Mouse (Mus musculus) embryonic facial prominence, embryonic 11.5 days (tissue): ENCODE data around the gene Zfyve27. TPM values are rescaled to one million over a fixed set of nuclear protein-coding genes. Genes with fewer than 3 reads are reported as not detected.

Experiments used
- ATAC-seq: fragments of 200-750 bp; cut with Nextera tagmentation; replicated peaks from 2 replicates; pipeline ENCODE4 v1.8.0; 2017; ENCODE audit warnings: low read depth; ENCODE audit not compliant: insufficient number of reproducible peaks, low FRiP score, low TSS enrichment
- DNase-seq: peaks from one replicate; pipeline ENCODE4 v3.0.0-alpha.2; 2015; ENCODE audit warnings: low spot score
- H3K27ac ChIP-seq: fragments of 300-500 bp; sonication (generic); replicated peaks from 2 replicates; pipeline ENCODE4 v1.5.1; 2014; ENCODE audit warnings: mild to moderate bottlenecking, low read depth, low read length, control low read depth
- H3K27me3 ChIP-seq: fragments of 300-500 bp; sonication (generic); 2 replicates; pipeline ENCODE4 v1.6.1; 2014; ENCODE audit warnings: mild to moderate bottlenecking, low read length, moderate library complexity, mixed read lengths; ENCODE audit not compliant: control insufficient read depth, insufficient read depth
- H3K36me3 ChIP-seq: fragments of 300-500 bp; sonication (generic); replicated peaks from 2 replicates; pipeline ENCODE4 v1.6.1; 2014; ENCODE audit warnings: low read depth, mild to moderate bottlenecking, low read length, moderate library complexity, mixed read lengths; ENCODE audit not compliant: control insufficient read depth, insufficient read depth
- H3K4me1 ChIP-seq: fragments of 300-500 bp; sonication (generic); 2 replicates; pipeline ENCODE4 v1.6.1; 2014; ENCODE audit warnings: low read length, mixed read lengths; ENCODE audit not compliant: control insufficient read depth, insufficient read depth
- H3K4me2 ChIP-seq: fragments of 300-500 bp; sonication (generic); 2 replicates; pipeline ENCODE4 v1.6.1; 2014; ENCODE audit warnings: low read depth, mild to moderate bottlenecking, control low read depth, low read length, moderate library complexity
- H3K4me3 ChIP-seq: fragments of 300-500 bp; sonication (generic); 2 replicates; pipeline ENCODE4 v1.5.1; 2014; ENCODE audit warnings: low read depth, low read length, control low read depth
- H3K9ac ChIP-seq: fragments of 300-500 bp; sonication (generic); replicated peaks from 2 replicates; pipeline ENCODE4 v1.6.1; 2014; ENCODE audit warnings: mild to moderate bottlenecking, control low read depth, low read length
- H3K9me3 ChIP-seq: fragments of 300-500 bp; sonication (generic); replicated peaks from 2 replicates; pipeline ENCODE4 v1.6.1; 2016; ENCODE audit warnings: mild to moderate bottlenecking, low read length, inconsistent platforms, mixed read lengths; ENCODE audit not compliant: control insufficient read depth
- WGBS: fragments of 180-500 bp; shearing (Covaris S2); extraction: QIAGEN DNeasy Blood & Tissue Kit; methylation state at CpG from one replicate; pipeline ENCODE4 v1.1.7; 2014; 5-methylcytosine and 5-hydroxymethylcytosine counted together
- polyA plus RNA-seq: library from polyadenylated mRNA; unstranded; fragments of >200 nt; fragmentation: Nextera tagmentation; extraction: Ambion mirVana; gene quantifications from 2 replicates; pipeline ENCODE4 v1.2.1, GENCODE M21; 2014

The Zfyve27 gene
- polyA plus RNA-seq, 1 experiment from 2014 or later = 10.2 TPM

GRCm38 (mm10) chr19:42230288-42230568 lies 66.5 kb downstream of the Zfyve27 start:
- Histone ChIP-seq H3K4me2 (no peak overlapping the region), H3K9ac (no peak overlapping the region), H3K4me1 (no peaks in the 10 kb centered on the region), H3K27ac (no peak overlapping the region), H3K27me3 (no peaks in the 10 kb centered on the region), H3K36me3 (no peaks in the 10 kb centered on the region), H3K4me3 (no peak overlapping the region), H3K9me3 (no peaks in the 10 kb centered on the region)
- DNase-seq (no peak), ATAC-seq (no peak)
- 70% methylated on average over 5 of the region's 5 CpGs for WGBS

- 90% methylated on average over 13 of the region's 13 CpGs for WGBS
- no peak for ATAC-seq
- Histone ChIP-seq H3K27ac (no peak overlapping the region), H3K9ac (no peak overlapping the region), H3K4me1 (no peaks in the 10 kb centered on the region), H3K36me3 (no peaks in the 10 kb centered on the region), H3K27me3 (no peaks in the 10 kb centered on the region), H3K4me2 (no peak overlapping the region), H3K9me3 (no peaks in the 10 kb centered on the region), H3K4me3 (no peak overlapping the region)
- DNase-seq = no peak
Measured at GRCm38 (mm10) chr19:42230986-42231385, 67.2 kb downstream of the Zfyve27 start.

- H3K4me2 ChIP-seq = no peak overlapping the region
- H3K27ac ChIP-seq = no peak overlapping the region
- H3K9me3 ChIP-seq = no peaks in the 10 kb centered on the region
- H3K36me3 ChIP-seq = no peaks in the 10 kb centered on the region
- 22% methylated on average over 4 of the region's 4 CpGs for WGBS
- DNase-seq = no peak
- no peaks in the 10 kb centered on the region for H3K4me1 ChIP-seq
- H3K4me3 ChIP-seq = no peak overlapping the region
- no peak overlapping the region for H3K9ac ChIP-seq
- no peak for ATAC-seq
- no peaks in the 10 kb centered on the region for H3K27me3 ChIP-seq
Measured at GRCm38 (mm10) chr19:42237602-42238340, 74.0 kb downstream of the Zfyve27 start.

- Histone ChIP-seq H3K9ac (no peak overlapping the region), H3K4me1 (no peaks in the 10 kb centered on the region), H3K4me2 (no peak overlapping the region), H3K9me3 (no peaks in the 10 kb centered on the region), H3K4me3 (no peak overlapping the region), H3K27ac (no peak overlapping the region), H3K36me3 (no peaks in the 10 kb centered on the region), H3K27me3 (no peaks in the 10 kb centered on the region)
- DNase-seq = no peak
- no peak for ATAC-seq
- WGBS = 67% methylated on average over 7 of the region's 7 CpGs
Measured at GRCm38 (mm10) chr19:42238341-42238715, 74.6 kb downstream of the Zfyve27 start.

- no peak overlapping the region for H3K9ac ChIP-seq
- H3K27me3 ChIP-seq = no peaks in the 10 kb centered on the region
- ATAC-seq (no peak), DNase-seq (no peak)
- no peak overlapping the region for H3K4me2 ChIP-seq
- no peaks in the 10 kb centered on the region for H3K36me3 ChIP-seq
- no peaks in the 10 kb centered on the region for H3K4me1 ChIP-seq
- H3K9me3 ChIP-seq = no peaks in the 10 kb centered on the region
- no peak overlapping the region for H3K4me3 ChIP-seq
- 49% methylated on average over 8 of the region's 8 CpGs for WGBS
- H3K27ac ChIP-seq = no peak overlapping the region
Measured at GRCm38 (mm10) chr19:42240881-42241280, 77.1 kb downstream of the Zfyve27 start.

- Histone ChIP-seq H3K27me3 (no peaks in the 10 kb centered on the region), H3K27ac (no peak overlapping the region), H3K9ac (no peak overlapping the region), H3K4me1 (no peaks in the 10 kb centered on the region), H3K9me3 (no peaks in the 10 kb centered on the region), H3K4me3 (no peak overlapping the region), H3K4me2 (no peak overlapping the region), H3K36me3 (no peaks in the 10 kb centered on the region)
- ATAC-seq = no peak
- WGBS = 78% methylated on average over 3 of the region's 3 CpGs
- no peak for DNase-seq
Measured at GRCm38 (mm10) chr19:42243401-42243800, 79.7 kb downstream of the Zfyve27 start.

Other genes starting within 250 kb of the Zfyve27 start
- gene Exosc1, start 230.5 kb upstream of the Zfyve27 start, polyA plus RNA-seq = 80.3 and 82.4 TPM in 2 replicates
- gene Zdhhc16, start 230.5 kb upstream of the Zfyve27 start, polyA plus RNA-seq = 64.0 and 71.1 TPM in 2 replicates
- gene Mms19, start 182.8 kb upstream of the Zfyve27 start, polyA plus RNA-seq = 37.8 and 39.1 TPM in 2 replicates
- 7.1 and 8.8 TPM in 2 replicates for gene Ubtd1, start 182.2 kb upstream of the Zfyve27 start, polyA plus RNA-seq
- not detected in 2 replicates for gene Ankrd2, start 128.0 kb upstream of the Zfyve27 start, polyA plus RNA-seq
- 1.1 and 1.2 TPM in 2 replicates for gene Hoga1, start 118.3 kb upstream of the Zfyve27 start, polyA plus RNA-seq
- not detected in 2 replicates for gene 4933411K16Rik, start 111.7 kb upstream of the Zfyve27 start, polyA plus RNA-seq
- 42.8 and 48.9 TPM in 2 replicates for gene Morn4, start 77.6 kb upstream of the Zfyve27 start, polyA plus RNA-seq
- 22.4 and 24.3 TPM in 2 replicates for gene Pi4k2a, start 73.5 kb upstream of the Zfyve27 start, polyA plus RNA-seq
- 22.1 and 22.9 TPM in 2 replicates for gene Avpi1, start 34.9 kb upstream of the Zfyve27 start, polyA plus RNA-seq
- 10.9 and 16.6 TPM in 2 replicates for gene Marveld1, start 16.6 kb upstream of the Zfyve27 start, polyA plus RNA-seq
- gene Sfrp5, start 38.3 kb downstream of the Zfyve27 start, polyA plus RNA-seq = 0.64 and 1.2 TPM in 2 replicates
- 0.73 and 1.2 TPM in 2 replicates for gene Golga7b, start 83.6 kb downstream of the Zfyve27 start, polyA plus RNA-seq